Mouse (Mus musculus) liver, embryonic 11.5 days (tissue): ENCODE data around the gene Tnik. TPM values are rescaled to one million over a fixed set of nuclear protein-coding genes. Genes with fewer than 3 reads are reported as not detected.

Experiments
- ATAC-seq: fragments of 200-750 bp; cut with Nextera tagmentation; replicated peaks from 2 replicates; pipeline ENCODE4 v1.8.0; 2017; ENCODE audit warnings: moderate number of reproducible peaks, mild to moderate bottlenecking, moderate TSS enrichment, moderate library complexity; ENCODE audit not compliant: low FRiP score
- DNase-seq: peaks from one replicate; pipeline ENCODE4 v3.0.0-alpha.2; 2017; ENCODE audit warnings: low spot score
- H3K27ac ChIP-seq: fragments of 300-500 bp; sonication (generic); 2 replicates; pipeline ENCODE4 v1.5.1; 2014; ENCODE audit warnings: mild to moderate bottlenecking, low read depth, low read length, control low read depth
- H3K27me3 ChIP-seq: fragments of 300-500 bp; sonication (generic); replicated peaks from 2 replicates; pipeline ENCODE4 v1.6.1; 2014; ENCODE audit warnings: low read length, mixed read lengths; ENCODE audit not compliant: control insufficient read depth, insufficient read depth
- H3K36me3 ChIP-seq: fragments of 300-500 bp; sonication (generic); 2 replicates; pipeline ENCODE4 v1.6.1; 2014; ENCODE audit warnings: mild to moderate bottlenecking, low read length, moderate library complexity, mixed read lengths; ENCODE audit not compliant: control insufficient read depth, insufficient read depth
- H3K4me1 ChIP-seq: fragments of 300-500 bp; sonication (generic); replicated peaks from 2 replicates; pipeline ENCODE4 v1.6.1; 2014; ENCODE audit warnings: low read length, mixed read lengths; ENCODE audit not compliant: control insufficient read depth, insufficient read depth
- H3K4me2 ChIP-seq: fragments of 300-500 bp; sonication (generic); 2 replicates; pipeline ENCODE4 v1.6.1; 2014; ENCODE audit warnings: mild to moderate bottlenecking, control low read depth, moderate library complexity
- H3K4me3 ChIP-seq: fragments of 300-500 bp; sonication (generic); 2 replicates; pipeline ENCODE4 v1.5.1; 2014; ENCODE audit warnings: low read depth, low read length, control low read depth
- H3K9ac ChIP-seq: fragments of 300-500 bp; sonication (generic); 2 replicates; pipeline ENCODE4 v1.6.1; 2014; ENCODE audit warnings: low read depth, low read length, control low read depth
- H3K9me3 ChIP-seq: fragments of 300-500 bp; sonication (generic); 2 replicates; pipeline ENCODE4 v1.6.1; 2016; ENCODE audit warnings: low read length, inconsistent platforms, mixed read lengths; ENCODE audit not compliant: control insufficient read depth
- WGBS: fragments of 180-500 bp; shearing (Covaris S2); extraction: QIAGEN DNeasy Blood & Tissue Kit; methylation state at CpG from one replicate; pipeline ENCODE4 v1.1.7; 2014; 5-methylcytosine and 5-hydroxymethylcytosine counted together
- polyA plus RNA-seq: library from polyadenylated mRNA; unstranded; fragments of >200 nt; fragmentation: Nextera tagmentation; extraction: Ambion mirVana; gene quantifications from 2 replicates; pipeline ENCODE4 v1.2.1, GENCODE M21; 2014

Gene Tnik
- polyA plus RNA-seq, 1 experiment from 2014 or later = 11.8 TPM

DNA sequence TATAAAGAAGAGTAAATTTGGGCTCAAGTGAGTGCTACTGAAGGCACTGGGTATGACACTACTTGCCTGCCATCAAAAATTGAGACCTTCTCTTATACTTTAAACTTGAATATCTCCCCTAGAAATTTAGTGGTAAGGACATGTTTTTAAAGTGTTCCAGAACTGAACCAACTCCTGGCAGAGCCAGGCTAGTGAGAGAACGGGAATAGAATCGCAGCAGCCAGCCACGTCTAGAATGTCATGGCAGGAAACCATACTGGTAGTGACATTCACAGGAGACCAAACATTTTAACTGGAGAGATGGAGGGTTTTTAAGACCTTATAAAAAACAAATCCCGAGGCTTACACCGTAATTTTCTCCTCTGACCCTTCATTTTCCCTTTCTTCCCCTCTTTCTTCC is 172.5 kb downstream of the Tnik start:
- Histone ChIP-seq H3K4me3 (no peak overlapping the region), H3K27ac (no peak overlapping the region), H3K4me2 (no peak overlapping the region), H3K4me1 (no peaks in the 10 kb centered on the region), H3K9ac (no peak overlapping the region), H3K36me3 (no peaks in the 10 kb centered on the region), H3K9me3 (no peaks in the 10 kb centered on the region), H3K27me3 (no peaks in the 10 kb centered on the region)
- WGBS = 91% methylated on average over 5 of the region's 5 CpGs
- DNase-seq (no peak), ATAC-seq (no peak)

DNA sequence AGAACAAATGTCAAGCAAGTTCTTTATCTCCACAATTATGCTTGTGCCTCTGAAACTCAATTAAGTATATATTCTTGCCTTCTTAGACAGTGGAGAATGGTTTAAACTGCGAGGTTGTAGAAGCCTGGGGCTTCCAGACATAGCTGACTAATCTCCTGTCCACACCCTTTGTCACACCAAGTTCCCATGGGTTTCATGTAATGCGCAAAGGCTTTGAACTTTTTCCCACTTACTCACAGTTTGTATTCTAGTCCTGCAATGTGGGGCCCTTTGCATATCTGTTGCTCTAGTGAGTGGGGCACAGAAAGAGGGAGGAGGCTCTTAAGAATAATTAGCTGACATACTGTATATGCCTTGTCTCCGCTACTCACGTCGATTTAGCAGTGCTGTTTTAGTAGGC is 174.4 kb downstream of the Tnik start:
- no peak overlapping the region for H3K9ac ChIP-seq
- no peaks in the 10 kb centered on the region for H3K27me3 ChIP-seq
- no peaks in the 10 kb centered on the region for H3K4me1 ChIP-seq
- H3K4me3 ChIP-seq = no peak overlapping the region
- no peak overlapping the region for H3K27ac ChIP-seq
- no peaks in the 10 kb centered on the region for H3K9me3 ChIP-seq
- no peaks in the 10 kb centered on the region for H3K36me3 ChIP-seq
- 80% methylated on average over 5 of the region's 5 CpGs for WGBS
- no peak overlapping the region for H3K4me2 ChIP-seq
- DNase-seq (no peak), ATAC-seq (no peak)

DNA sequence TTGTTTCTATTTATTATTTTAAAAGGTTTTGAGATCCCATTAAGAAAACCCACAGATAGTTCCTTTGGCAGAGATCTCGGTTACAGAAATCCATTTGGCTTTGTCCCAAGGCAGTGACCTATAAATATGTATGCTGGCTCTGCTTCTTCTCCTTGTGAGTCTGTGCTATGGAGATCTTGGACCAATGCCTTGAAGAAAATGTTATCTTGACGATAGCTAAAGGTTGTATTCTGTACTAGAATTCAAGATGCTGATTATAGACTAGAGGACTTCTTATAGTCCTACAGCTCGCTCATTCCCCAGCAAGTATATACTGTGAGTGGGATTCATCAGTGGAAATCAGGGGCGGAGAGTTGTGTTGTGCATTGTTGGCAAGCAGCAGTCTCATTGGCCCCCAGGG is 178.5 kb downstream of the Tnik start:
- WGBS = 85% methylated on average over 4 of the region's 4 CpGs
- H3K27ac ChIP-seq = no peak overlapping the region
- no peak overlapping the region for H3K4me3 ChIP-seq
- no peak overlapping the region for H3K4me2 ChIP-seq
- ATAC-seq = no peak
- H3K36me3 ChIP-seq = no peaks in the 10 kb centered on the region
- H3K9me3 ChIP-seq = peaks cover under 1% of the 10 kb centered on the region; the same call in 1 of the 2 replicates
- DNase-seq = no peak
- no peaks in the 10 kb centered on the region for H3K27me3 ChIP-seq
- H3K4me1 ChIP-seq = no peaks in the 10 kb centered on the region
- no peak overlapping the region for H3K9ac ChIP-seq

GRCm38 (mm10) chr3:28442116-28442515 is 179.1 kb downstream of the Tnik start:
- 90% methylated on average over 4 of the region's 4 CpGs for WGBS
- Histone ChIP-seq H3K27ac (no peak overlapping the region), H3K4me3 (no peak overlapping the region), H3K4me1 (no peaks in the 10 kb centered on the region), H3K4me2 (no peak overlapping the region), H3K9me3 (peaks cover 4% of the 10 kb centered on the region; the same call in 1 of the 2 replicates), H3K9ac (no peak overlapping the region), H3K36me3 (no peaks in the 10 kb centered on the region), H3K27me3 (no peaks in the 10 kb centered on the region)
- DNase-seq (no peak), ATAC-seq (no peak)

- ATAC-seq (no peak), DNase-seq (no peak)
- H3K4me1 ChIP-seq = no peaks in the 10 kb centered on the region
- no peak overlapping the region for H3K4me2 ChIP-seq
- no peak overlapping the region for H3K9ac ChIP-seq
- 52% methylated on average over 4 of the region's 4 CpGs for WGBS
- H3K27ac ChIP-seq = no peak overlapping the region
- no peaks in the 10 kb centered on the region for H3K36me3 ChIP-seq
- H3K9me3 ChIP-seq = peaks cover 4% of the 10 kb centered on the region; the same call in 1 of the 2 replicates
- H3K4me3 ChIP-seq = no peak overlapping the region
- H3K27me3 ChIP-seq = no peaks in the 10 kb centered on the region
Observed at GRCm38 (mm10) chr3:28447950-28448349, 184.9 kb downstream of the Tnik start.

GRCm38 (mm10) chr3:28453458-28453857 is 190.4 kb downstream of the Tnik start:
- Histone ChIP-seq H3K27ac (no peak overlapping the region), H3K36me3 (no peaks in the 10 kb centered on the region), H3K4me1 (no peaks in the 10 kb centered on the region), H3K9me3 (no peaks in the 10 kb centered on the region), H3K27me3 (no peaks in the 10 kb centered on the region), H3K4me3 (no peak overlapping the region), H3K9ac (no peak overlapping the region), H3K4me2 (no peak overlapping the region)
- WGBS = 90% methylated on average over 3 of the region's 3 CpGs
- no peak for ATAC-seq
- DNase-seq = no peak

GRCm38 (mm10) chr3:28456842-28457241 is 193.8 kb downstream of the Tnik start:
- H3K4me2 ChIP-seq = no peak overlapping the region
- H3K4me3 ChIP-seq = no peak overlapping the region
- WGBS = 82% methylated on average over 8 of the region's 8 CpGs
- no peaks in the 10 kb centered on the region for H3K4me1 ChIP-seq
- no peak overlapping the region for H3K9ac ChIP-seq
- no peaks in the 10 kb centered on the region for H3K9me3 ChIP-seq
- DNase-seq (no peak), ATAC-seq (no peak)
- no peak overlapping the region for H3K27ac ChIP-seq
- H3K36me3 ChIP-seq = no peaks in the 10 kb centered on the region
- H3K27me3 ChIP-seq = no peaks in the 10 kb centered on the region

DNA sequence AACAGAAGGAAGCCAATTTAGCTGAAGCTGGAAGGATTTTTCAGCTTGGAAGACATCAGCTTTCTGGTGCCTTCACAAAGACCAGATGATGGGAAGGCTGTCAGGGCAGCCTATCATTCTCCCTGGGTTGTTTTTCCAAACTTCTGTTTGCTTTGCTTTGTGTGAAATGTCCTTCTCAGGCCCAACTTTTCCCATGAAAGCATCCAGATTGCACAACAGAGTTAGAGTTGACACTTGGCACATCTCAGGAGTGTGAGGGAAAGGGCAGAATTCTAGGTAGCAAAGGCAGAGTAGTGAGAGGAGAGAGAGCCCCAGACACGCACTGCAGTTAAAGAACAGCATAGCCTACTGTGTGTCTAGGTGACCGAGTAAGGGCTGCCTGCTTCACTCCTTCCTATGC is 194.5 kb downstream of the Tnik start:
- WGBS = 78% methylated on average over 2 of the region's 2 CpGs

GRCm38 (mm10) chr3:28466688-28467087 is 203.7 kb downstream of the Tnik start:
- no peaks in the 10 kb centered on the region for H3K27me3 ChIP-seq
- no peak overlapping the region for H3K9ac ChIP-seq
- H3K9me3 ChIP-seq = no peaks in the 10 kb centered on the region
- no peak overlapping the region for H3K4me3 ChIP-seq
- no peaks in the 10 kb centered on the region for H3K36me3 ChIP-seq
- no peak overlapping the region for H3K4me2 ChIP-seq
- no peaks in the 10 kb centered on the region for H3K4me1 ChIP-seq
- ATAC-seq = no peak
- DNase-seq = no peak
- 78% methylated on average over 4 of the region's 4 CpGs for WGBS
- no peak overlapping the region for H3K27ac ChIP-seq

More for the DNA sequence above, 194.5 kb downstream of the Tnik start:
- Histone ChIP-seq H3K9ac (no peak overlapping the region), H3K27ac (no peak overlapping the region), H3K4me3 (no peak overlapping the region), H3K4me2 (no peak overlapping the region), H3K4me1 (no peaks in the 10 kb centered on the region), H3K36me3 (no peaks in the 10 kb centered on the region), H3K9me3 (no peaks in the 10 kb centered on the region), H3K27me3 (no peaks in the 10 kb centered on the region)
- DNase-seq = no peak
- ATAC-seq = no peak
